Mouse (Mus musculus) lung, postnatal 0 days (tissue): ENCODE measurements around the gene Hhat.

Source experiments
- CTCF ChIP-seq: IDR thresholded peaks from 2 replicates; pipeline ENCODE4 v1.5.1; 2016; ENCODE audit warnings: antibody characterized with exemption, mild to moderate bottlenecking
- EP300 ChIP-seq: IDR thresholded peaks from 2 replicates; pipeline ENCODE4 v1.6.1; 2016; ENCODE audit warnings: antibody characterized with exemption, mild to moderate bottlenecking, control low read depth

DNA sequence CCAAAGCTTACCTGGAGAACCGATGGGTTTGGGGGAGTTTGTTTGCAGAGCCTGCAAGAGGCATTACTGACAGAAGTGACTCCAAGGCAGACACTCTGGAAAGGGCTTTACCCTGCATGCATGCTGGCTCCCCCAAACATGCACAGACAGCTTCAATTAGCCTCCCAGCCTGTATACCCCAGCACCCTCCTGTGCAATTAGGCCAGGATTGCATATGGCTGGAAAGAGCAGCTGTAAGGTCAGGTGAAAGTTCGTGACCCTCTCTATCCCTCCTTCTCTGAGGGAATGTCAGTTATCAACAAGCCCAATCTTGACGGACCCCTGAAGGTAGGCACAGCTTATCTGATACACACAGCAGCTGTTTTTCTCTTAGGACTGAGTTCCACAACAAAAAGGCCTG lies 43.7 kb upstream of the Hhat start:
- no peak for TF ChIP-seq CTCF
- no peak for TF ChIP-seq EP300
